Mouse (Mus musculus) cortical plate, adult 2 months (tissue): ENCODE measurements around the gene Akap9.

ENCODE experiments used
- CTCF ChIP-seq: fragments of 200-500 bp; IDR thresholded peaks from 2 replicates; pipeline ENCODE4 v1.5.1; 2011; ENCODE audit warnings: mild to moderate bottlenecking, control low read depth, low read length; ENCODE audit not compliant: insufficient read depth; ENCODE audit errors: extremely low read depth
- POLR2A ChIP-seq: fragments of 200-500 bp; IDR thresholded peaks from 2 replicates; pipeline ENCODE4 v1.6.1; 2011; ENCODE audit warnings: mild to moderate bottlenecking, low read length, control low read depth; ENCODE audit not compliant: insufficient read depth; ENCODE audit errors: extremely low read depth

GRCm38 (mm10) chr5:4009540-4009939 lies 81.7 kb downstream of the Akap9 start:
- TF ChIP-seq POLR2A (no peak), CTCF (no peak)
